Comparison of ENCODE assay signal across 20 mouse cellular contexts in genomic region chr3:17216825-17217224, GRCm38 (mm10).
DNase-seq lines count a peak whose midpoint lies in the region; ATAC-seq lines count a peak whose summit lies in the region.
"Had no signal": no experiment of that assay in that cellular context is flagged by ENCODE, and none has a peak within 500 bp of the region (broad histone marks: within the 10 kb centered on the region; RNA-seq: fewer than 3 reads in every experiment).

No protein-coding gene starts in this region.

- H3K4me2 ChIP-seq in hindbrain, embryonic 14.5 days (replicated peaks): no peak overlapping the region
- H3K4me2 ChIP-seq in hindbrain, embryonic 16.5 days (ENCODE audit: low read length): no peak overlapping the region
- no peak overlapping the region for H3K4me2 ChIP-seq in neural tube, embryonic 11.5 days (ENCODE audit: low read depth)
- H3K4me2 ChIP-seq in neural tube, embryonic 15.5 days: no peak overlapping the region
- H3K4me2 ChIP-seq in midbrain, embryonic 15.5 days: no peak overlapping the region
- H3K4me2 ChIP-seq: embryonic facial prominence, embryonic 13.5 days; forebrain, embryonic 12.5 days; heart, embryonic 12.5 days; hindbrain, embryonic 13.5 days had no signal

- H3K9ac ChIP-seq in hindbrain, embryonic 14.5 days: no peak overlapping the region
- no peak overlapping the region for H3K9ac ChIP-seq in hindbrain, embryonic 16.5 days (ENCODE audit: low read depth, low read length)
- H3K9ac ChIP-seq in neural tube, embryonic 11.5 days (ENCODE audit: low read length): no peak overlapping the region
- no peak overlapping the region for H3K9ac ChIP-seq in neural tube, embryonic 15.5 days (replicated peaks)
- H3K9ac ChIP-seq in midbrain, embryonic 15.5 days: no peak overlapping the region
- H3K9ac ChIP-seq: embryonic facial prominence, embryonic 13.5 days; forebrain, embryonic 12.5 days; heart, embryonic 12.5 days; hindbrain, embryonic 13.5 days had no signal

- H3K27me3 ChIP-seq in hindbrain, embryonic 14.5 days (ENCODE audit: control insufficient read depth, insufficient read depth, low read length): no peaks in the 10 kb centered on the region
- H3K27me3 ChIP-seq in hindbrain, embryonic 16.5 days (replicated peaks; ENCODE audit: control insufficient read depth, insufficient read depth, low read length): no peaks in the 10 kb centered on the region
- H3K27me3 ChIP-seq in neural tube, embryonic 11.5 days (ENCODE audit: control insufficient read depth, insufficient read depth, low read length): no peaks in the 10 kb centered on the region
- no peaks in the 10 kb centered on the region for H3K27me3 ChIP-seq in neural tube, embryonic 15.5 days (replicated peaks)
- no peaks in the 10 kb centered on the region for H3K27me3 ChIP-seq in midbrain, embryonic 15.5 days (replicated peaks)
- H3K27me3 ChIP-seq: embryonic facial prominence, embryonic 13.5 days; forebrain, embryonic 12.5 days; heart, embryonic 12.5 days; hindbrain, embryonic 13.5 days had no signal

- H3K9me3 ChIP-seq in hindbrain, embryonic 14.5 days (ENCODE audit: control insufficient read depth, low read length): no peaks in the 10 kb centered on the region
- H3K9me3 ChIP-seq in hindbrain, embryonic 16.5 days (ENCODE audit: control insufficient read depth, low read length): no peaks in the 10 kb centered on the region
- H3K9me3 ChIP-seq in neural tube, embryonic 11.5 days (ENCODE audit: control insufficient read depth, low read length): no peaks in the 10 kb centered on the region
- H3K9me3 ChIP-seq in neural tube, embryonic 15.5 days (replicated peaks): no peaks in the 10 kb centered on the region
- H3K9me3 ChIP-seq in midbrain, embryonic 15.5 days: no peaks in the 10 kb centered on the region
- H3K9me3 ChIP-seq: embryonic facial prominence, embryonic 13.5 days; forebrain, embryonic 12.5 days; heart, embryonic 12.5 days; hindbrain, embryonic 13.5 days had no signal

- H3K27ac ChIP-seq in hindbrain, embryonic 14.5 days: no peak overlapping the region
- H3K27ac ChIP-seq in hindbrain, embryonic 16.5 days (ENCODE audit: low read depth, low read length): no peak overlapping the region
- H3K27ac ChIP-seq in neural tube, embryonic 11.5 days (ENCODE audit: low read depth, low read length): no peak overlapping the region
- H3K27ac ChIP-seq in neural tube, embryonic 15.5 days (replicated peaks): no peak overlapping the region
- H3K27ac ChIP-seq in midbrain, embryonic 15.5 days: no peak overlapping the region
- H3K27ac ChIP-seq: embryonic facial prominence, embryonic 13.5 days; forebrain, embryonic 12.5 days; hindbrain, embryonic 13.5 days had no signal

- no peak for ATAC-seq in hindbrain, embryonic 14.5 days (ENCODE audit: low FRiP score)
- no peak for ATAC-seq in hindbrain, embryonic 16.5 days
- peak; percentile 83 for ATAC-seq in neural tube, embryonic 11.5 days (ENCODE audit: insufficient read depth, low FRiP score, low TSS enrichment)
- ATAC-seq in neural tube, embryonic 15.5 days (ENCODE audit: low FRiP score): no peak
- ATAC-seq in midbrain, embryonic 15.5 days (replicated peaks): 0 out of 2 replicates have a peak, but pooled peaks have one; percentile 30
- ATAC-seq: forebrain, embryonic 16.5 days; inflammation-experienced regulatory T-cells, adult 6 months had no signal

- H3K4me3 ChIP-seq in hindbrain, embryonic 14.5 days (replicated peaks; ENCODE audit: low read length): no peak overlapping the region
- H3K4me3 ChIP-seq in hindbrain, embryonic 16.5 days (ENCODE audit: low read length): no peak overlapping the region
- H3K4me3 ChIP-seq in neural tube, embryonic 11.5 days (ENCODE audit: low read depth, low read length): no peak overlapping the region
- H3K4me3 ChIP-seq in neural tube, embryonic 15.5 days (replicated peaks): no peak overlapping the region
- H3K4me3 ChIP-seq in midbrain, embryonic 15.5 days: no peak overlapping the region
- H3K4me3 ChIP-seq: embryonic facial prominence, embryonic 13.5 days; forebrain, embryonic 12.5 days; heart, embryonic 12.5 days; hindbrain, embryonic 13.5 days had no signal

- WGBS in hindbrain, embryonic 14.5 days: 38% methylated on average over 2 of the region's 2 CpGs
- 45% methylated on average over 2 of the region's 2 CpGs for WGBS in hindbrain, embryonic 16.5 days
- WGBS in neural tube, embryonic 11.5 days: 41% methylated on average over 2 of the region's 2 CpGs
- 31% methylated on average over 2 of the region's 2 CpGs for WGBS in neural tube, embryonic 15.5 days
- 46% methylated on average over 2 of the region's 2 CpGs for WGBS in midbrain, embryonic 15.5 days

- peak; percentile 23 for DNase-seq in hindbrain, embryonic 14.5 days (ENCODE audit: low spot score)
- DNase-seq in neural tube, embryonic 11.5 days (ENCODE audit: low spot score): peak; percentile 37
- DNase-seq in embryo, embryonic 11 days: peak; percentile 18
- DNase-seq in frontal cortex, postnatal 10 days (ENCODE audit: low spot score in 2 of 2): no peak
- DNase-seq in ovary, postnatal 14 days (ENCODE audit: low spot score): no peak
- DNase-seq: adrenal gland, adult 2 months; adrenal gland, postnatal 36 days; cerebellum, adult 11-12 months; cerebellum, adult 9-10 months; cerebellum, postnatal 25 days; gastrocnemius, postnatal 25 days had no signal

- H3K36me3 ChIP-seq in hindbrain, embryonic 14.5 days (replicated peaks; ENCODE audit: control insufficient read depth, insufficient read depth): no peaks in the 10 kb centered on the region
- no peaks in the 10 kb centered on the region for H3K36me3 ChIP-seq in hindbrain, embryonic 16.5 days (ENCODE audit: control insufficient read depth, insufficient read depth, low read length)
- H3K36me3 ChIP-seq in neural tube, embryonic 11.5 days (ENCODE audit: control insufficient read depth, insufficient read depth, low read length): no peaks in the 10 kb centered on the region
- H3K36me3 ChIP-seq in neural tube, embryonic 15.5 days: no peaks in the 10 kb centered on the region
- H3K36me3 ChIP-seq in midbrain, embryonic 15.5 days (replicated peaks): no peaks in the 10 kb centered on the region
- H3K36me3 ChIP-seq: embryonic facial prominence, embryonic 13.5 days; forebrain, embryonic 12.5 days; heart, embryonic 12.5 days; hindbrain, embryonic 13.5 days had no signal

- H3K4me1 ChIP-seq in hindbrain, embryonic 14.5 days (replicated peaks; ENCODE audit: control insufficient read depth, insufficient read depth, low read length): no peaks in the 10 kb centered on the region
- no peaks in the 10 kb centered on the region for H3K4me1 ChIP-seq in hindbrain, embryonic 16.5 days (ENCODE audit: control insufficient read depth, insufficient read depth, low read depth, low read length)
- H3K4me1 ChIP-seq in neural tube, embryonic 11.5 days (ENCODE audit: control insufficient read depth, insufficient read depth, low read length): no peaks in the 10 kb centered on the region
- H3K4me1 ChIP-seq in neural tube, embryonic 15.5 days: no peaks in the 10 kb centered on the region
- no peaks in the 10 kb centered on the region for H3K4me1 ChIP-seq in midbrain, embryonic 15.5 days
- H3K4me1 ChIP-seq: embryonic facial prominence, embryonic 13.5 days; forebrain, embryonic 12.5 days; heart, embryonic 12.5 days; hindbrain, embryonic 13.5 days had no signal

Comparison
In these comparisons a context has a peak if more than half of its experiments do, and no peak if none do; other contexts are left out.
1. ATAC-seq: peak in neural tube, embryonic 11.5 days (single experiment) and midbrain, embryonic 15.5 days (single experiment); none in hindbrain, embryonic 14.5 days (single experiment), hindbrain, embryonic 16.5 days (single experiment) and neural tube, embryonic 15.5 days (single experiment).
2. DNase-seq: peak in hindbrain, embryonic 14.5 days (single experiment), neural tube, embryonic 11.5 days (single experiment) and embryo, embryonic 11 days (single experiment); none in frontal cortex, postnatal 10 days (0 of 2) and ovary, postnatal 14 days (single experiment).